Mouse (Mus musculus): Measurements from ENCODE around the gene Casc3.
"Not testable (repeated sequence)": the region's sequence is repeated elsewhere in the genome, so short reads cannot be mapped to it uniquely, and the experiment has no call there.

The Casc3 gene

DNA sequence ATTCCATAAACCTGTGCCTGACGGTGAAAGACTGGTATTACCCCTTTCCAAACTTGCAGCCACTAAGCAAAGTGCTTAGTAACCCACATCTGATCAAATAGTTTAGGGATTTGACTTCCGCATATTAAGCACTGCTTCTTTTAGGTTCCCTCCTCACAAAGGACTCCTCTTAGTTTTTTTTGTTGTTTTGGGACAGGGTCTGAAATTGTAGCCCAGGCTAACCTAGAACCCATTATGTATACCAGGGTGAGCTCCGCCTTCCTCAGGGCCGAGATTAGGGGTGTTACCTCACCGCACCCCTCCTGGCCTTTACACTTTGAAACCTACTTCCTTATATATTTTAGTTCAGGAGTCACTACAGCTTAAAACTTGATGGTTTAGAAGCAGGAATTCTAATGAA, 14.9 kb upstream of the Casc3 start:
- no peak for DNase-seq (ENCODE audit: low read depth, low spot score)

- no peak for DNase-seq (ENCODE audit: low read depth, low spot score)
Observed at GRCm38 (mm10) chr11:98790631-98791205, 14.0 kb upstream of the Casc3 start.

DNA sequence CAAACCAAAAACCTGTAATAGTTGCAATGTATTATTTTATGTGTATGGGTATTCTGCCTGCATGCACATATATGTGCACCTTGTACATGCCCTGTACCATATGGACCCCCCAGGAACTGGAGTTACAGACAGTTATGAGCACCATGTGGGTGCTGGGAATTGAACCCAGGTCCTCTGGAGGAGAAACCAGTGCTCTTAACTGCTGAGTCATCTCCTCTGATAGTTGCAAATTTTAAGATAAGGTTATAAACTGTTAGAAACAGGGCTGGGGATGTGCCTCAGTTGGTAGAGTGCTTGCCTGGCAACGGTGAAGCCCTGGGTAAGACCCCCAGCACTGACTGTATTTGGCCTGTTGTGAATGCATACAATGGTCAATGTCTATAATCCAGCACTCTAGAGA, 13.3 kb upstream of the Casc3 start:
- DNase-seq (ENCODE audit: low read depth, low spot score): no peak

GRCm38 (mm10) chr11:98792081-98792480, 12.6 kb upstream of the Casc3 start:
- DNase-seq (ENCODE audit: low read depth, low spot score): no peak

DNA sequence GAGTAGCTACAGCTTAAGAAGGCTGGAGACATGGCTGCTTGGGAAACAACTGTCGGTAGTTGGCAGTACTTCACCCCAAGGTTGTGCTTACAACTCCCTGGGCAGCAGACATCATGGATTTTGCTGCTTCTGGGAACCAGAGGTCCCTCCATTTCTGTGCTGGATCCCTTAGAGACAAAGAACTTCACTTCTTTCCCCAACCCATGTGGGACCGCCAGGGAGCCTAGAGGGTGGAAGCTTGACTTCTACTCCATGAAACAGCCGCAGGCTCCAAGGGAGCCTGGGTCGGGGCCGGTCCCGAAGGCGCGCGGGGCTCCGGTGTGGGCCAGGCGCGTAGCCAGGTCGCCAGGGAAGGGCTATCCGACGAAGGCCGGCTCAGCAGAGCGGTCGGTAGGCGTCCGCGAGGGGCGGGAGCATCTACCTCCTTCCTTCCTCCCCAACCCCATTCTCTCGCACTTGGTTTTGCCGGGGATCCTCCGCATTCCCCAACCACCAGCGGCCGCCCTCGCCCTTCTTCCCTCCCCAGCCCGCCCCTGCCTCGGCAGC, 10.2 kb upstream of the Casc3 start:
- peak; percentile 69 for DNase-seq (ENCODE audit: low read depth, low spot score)

DNA sequence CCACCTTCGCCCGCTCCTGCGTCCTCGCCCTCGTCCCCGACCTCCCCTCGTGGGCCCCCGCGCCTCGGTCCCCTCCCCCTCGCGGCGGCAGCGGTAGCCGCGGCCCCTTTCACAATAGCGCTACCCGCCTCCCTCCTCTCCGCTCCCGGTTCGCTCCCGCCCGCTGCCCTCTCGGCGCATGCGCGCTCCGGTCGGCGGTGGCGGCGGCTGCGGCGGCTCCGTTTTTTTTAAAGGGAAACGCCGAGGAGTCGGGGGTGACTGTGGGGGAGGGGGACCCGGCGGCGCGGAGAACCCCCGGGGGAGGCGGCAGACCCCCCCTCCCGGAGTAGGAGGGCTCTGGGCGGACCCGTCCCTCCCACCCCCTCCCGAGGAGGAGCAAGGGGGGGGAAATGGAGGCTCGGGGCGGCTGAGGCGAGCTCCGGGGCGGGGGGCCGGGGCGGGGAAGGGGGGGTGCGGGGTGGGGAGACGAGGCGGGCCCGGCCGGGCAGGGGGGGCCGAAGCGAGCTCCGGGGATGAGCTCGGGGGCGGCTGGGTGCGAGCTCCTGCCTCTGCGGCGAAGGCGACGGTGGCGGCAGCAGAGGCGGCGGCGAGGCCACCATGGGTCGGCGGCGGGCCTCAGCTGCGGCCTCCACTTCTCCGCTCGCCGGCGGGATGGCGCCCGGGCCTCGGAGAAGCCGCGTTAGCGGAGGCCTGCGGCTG, 9.5 kb upstream of the Casc3 start, which contains the start of gene Msl1:
Gene Msl1 (plus strand): TSS at position 502 of the 699 bp plus-strand sequence.
- DNase-seq (ENCODE audit: low read depth, low spot score): peak; percentile 89

GRCm38 (mm10) chr11:98795714-98796514, 8.8 kb upstream of the Casc3 start:
- DNase-seq (ENCODE audit: low read depth, low spot score): peak; percentile 31

DNA sequence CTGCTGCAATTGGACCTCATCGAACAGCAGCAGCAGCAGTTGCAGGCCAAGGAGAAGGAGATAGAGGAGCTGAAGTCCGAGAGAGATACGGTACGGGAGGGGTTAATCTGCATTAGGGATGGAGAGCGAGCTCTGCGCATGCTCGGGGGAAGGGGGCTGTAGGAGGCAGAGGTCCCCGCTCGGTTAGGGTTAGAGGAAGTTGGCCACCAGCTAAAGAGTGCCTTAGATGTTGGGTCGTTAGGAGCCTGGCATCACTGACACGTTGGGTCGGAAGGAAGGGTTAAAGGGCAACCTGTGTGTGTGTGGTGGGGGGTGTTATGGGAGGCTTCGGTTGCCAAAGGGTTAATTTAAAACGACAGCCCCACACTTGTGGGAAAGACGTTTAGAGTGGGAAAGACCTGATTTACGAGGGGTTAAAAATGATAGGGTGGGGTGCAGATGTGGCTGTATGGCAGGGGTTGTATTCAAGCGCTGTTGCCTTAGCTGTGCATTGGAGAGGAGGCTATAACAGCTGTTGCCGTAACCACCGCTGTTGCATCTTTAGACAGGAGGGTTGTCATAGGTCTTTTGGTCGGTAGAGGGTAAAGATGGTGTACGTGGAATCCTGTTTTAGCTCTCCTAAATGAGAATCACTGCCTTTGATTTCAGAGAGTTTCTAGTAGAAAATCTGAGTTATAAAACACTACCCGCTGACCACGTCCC, 8.0 kb upstream of the Casc3 start:
- peak; percentile 45 for DNase-seq (ENCODE audit: low read depth, low spot score)

DNA sequence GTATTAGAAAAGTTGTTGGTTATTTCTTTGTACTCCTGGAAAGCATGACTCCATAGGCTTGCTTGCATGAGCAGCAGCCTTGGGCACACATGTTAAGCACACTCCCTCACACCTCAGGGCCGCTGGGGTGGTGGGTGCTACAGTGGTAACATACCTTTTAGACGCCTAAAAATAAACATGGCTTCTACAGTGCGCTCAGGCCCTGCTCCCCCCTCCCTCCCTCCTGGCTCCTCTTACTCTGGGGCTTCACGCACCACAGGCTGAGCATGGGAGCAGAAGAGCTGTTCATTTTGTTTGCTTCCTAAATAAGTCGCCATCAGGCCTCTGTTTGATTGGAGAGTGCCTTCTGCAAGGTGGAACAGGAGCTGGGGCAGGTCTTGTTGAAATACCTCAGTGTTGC, 7.4 kb upstream of the Casc3 start:
- DNase-seq (ENCODE audit: low read depth, low spot score): no peak

- no peak for DNase-seq (ENCODE audit: low read depth, low spot score)
Observed at GRCm38 (mm10) chr11:98797909-98798308, 6.8 kb upstream of the Casc3 start.

- DNase-seq (ENCODE audit: low read depth, low spot score): no peak
Observed at GRCm38 (mm10) chr11:98808417-98808816, 3.7 kb downstream of the Casc3 start.

- peak; percentile 97 for DNase-seq (ENCODE audit: low read depth, low spot score)
Observed at GRCm38 (mm10) chr11:98809457-98810290, 5.0 kb downstream of the Casc3 start.

DNA sequence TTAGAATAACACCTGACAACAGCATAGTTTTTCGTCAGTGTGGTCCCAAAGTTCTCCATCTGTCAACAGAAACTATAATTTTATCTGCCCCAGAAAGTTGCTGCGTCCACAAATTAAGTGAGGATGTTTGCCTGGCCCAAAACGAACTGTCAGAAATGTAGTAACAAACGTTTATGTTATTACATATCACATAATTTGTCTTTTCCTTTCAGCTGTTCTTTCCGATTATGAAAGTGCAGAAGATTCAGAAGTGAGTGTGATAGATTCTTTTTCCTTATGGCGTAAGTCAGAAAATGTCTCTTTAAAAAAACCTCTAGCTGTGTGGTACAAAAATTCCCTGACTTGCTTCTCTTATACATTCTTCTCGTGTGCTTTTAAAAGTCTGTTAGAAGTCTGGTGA, 6.0 kb downstream of the Casc3 start:
- no peak for DNase-seq (ENCODE audit: low read depth, low spot score)

- DNase-seq (ENCODE audit: low read depth, low spot score): no peak
Observed at GRCm38 (mm10) chr11:98816706-98817239, 12.1 kb downstream of the Casc3 start.

DNA sequence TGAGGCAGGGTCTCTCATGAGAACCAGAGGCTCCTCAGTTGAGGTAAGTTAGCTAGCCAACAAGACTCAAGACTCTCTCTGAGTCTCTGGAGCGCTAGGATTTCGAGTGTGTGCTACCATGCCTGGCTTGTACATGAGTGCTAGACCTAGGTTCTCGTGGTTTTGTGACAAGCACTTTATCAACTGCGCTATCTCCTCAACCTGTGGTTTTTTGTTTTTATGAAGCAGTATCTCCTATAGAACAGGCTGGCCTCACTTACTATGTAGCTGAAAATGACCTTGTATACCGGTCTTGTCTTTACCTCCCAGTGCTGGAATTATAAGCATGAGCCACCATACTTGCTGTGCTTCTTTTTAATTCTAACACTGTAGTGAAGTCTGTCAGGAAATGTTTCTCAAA, 16.3 kb downstream of the Casc3 start:
- no peak for DNase-seq (ENCODE audit: low read depth, low spot score)

DNA sequence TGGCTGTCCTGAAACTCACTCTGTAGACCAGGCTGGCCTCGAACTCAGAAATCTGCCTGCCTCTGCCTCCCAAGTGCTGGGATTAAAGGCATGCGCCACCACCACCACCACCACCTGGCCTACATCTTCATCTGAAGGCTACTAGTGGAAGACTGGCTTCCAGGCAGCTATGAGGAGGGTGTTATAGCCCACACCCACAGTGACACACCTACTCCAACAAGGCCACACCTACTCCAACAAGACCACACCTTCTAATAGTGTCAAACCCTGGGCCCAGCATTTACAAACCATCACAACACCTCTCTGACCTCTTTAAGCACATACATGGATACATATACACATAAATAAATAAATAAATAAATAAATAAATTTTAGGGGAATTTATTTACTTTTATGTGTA, 21.4 kb downstream of the Casc3 start:
- not testable (repeated sequence) for DNase-seq (ENCODE audit: low read depth, low spot score)

DNA sequence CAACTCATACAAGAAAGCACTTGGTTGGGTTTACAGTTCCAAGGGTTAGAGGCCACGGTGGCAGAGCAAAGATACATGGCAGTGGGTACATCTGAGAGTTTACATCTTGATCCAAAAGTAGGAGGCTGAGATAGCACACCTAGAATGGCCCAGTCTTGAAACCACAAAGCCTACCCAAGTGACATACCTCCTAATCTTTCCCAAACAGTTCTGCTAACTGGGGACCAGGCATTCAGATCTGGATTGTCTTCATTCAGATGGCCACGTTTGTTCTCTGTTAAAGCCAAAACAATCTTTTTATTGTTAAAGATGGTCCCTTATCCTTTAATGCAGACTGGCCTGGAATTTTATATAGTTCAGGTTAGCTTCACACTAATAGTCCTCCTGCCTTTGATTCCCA, 23.2 kb downstream of the Casc3 start:
- no peak for DNase-seq (ENCODE audit: low read depth, low spot score)

DNA sequence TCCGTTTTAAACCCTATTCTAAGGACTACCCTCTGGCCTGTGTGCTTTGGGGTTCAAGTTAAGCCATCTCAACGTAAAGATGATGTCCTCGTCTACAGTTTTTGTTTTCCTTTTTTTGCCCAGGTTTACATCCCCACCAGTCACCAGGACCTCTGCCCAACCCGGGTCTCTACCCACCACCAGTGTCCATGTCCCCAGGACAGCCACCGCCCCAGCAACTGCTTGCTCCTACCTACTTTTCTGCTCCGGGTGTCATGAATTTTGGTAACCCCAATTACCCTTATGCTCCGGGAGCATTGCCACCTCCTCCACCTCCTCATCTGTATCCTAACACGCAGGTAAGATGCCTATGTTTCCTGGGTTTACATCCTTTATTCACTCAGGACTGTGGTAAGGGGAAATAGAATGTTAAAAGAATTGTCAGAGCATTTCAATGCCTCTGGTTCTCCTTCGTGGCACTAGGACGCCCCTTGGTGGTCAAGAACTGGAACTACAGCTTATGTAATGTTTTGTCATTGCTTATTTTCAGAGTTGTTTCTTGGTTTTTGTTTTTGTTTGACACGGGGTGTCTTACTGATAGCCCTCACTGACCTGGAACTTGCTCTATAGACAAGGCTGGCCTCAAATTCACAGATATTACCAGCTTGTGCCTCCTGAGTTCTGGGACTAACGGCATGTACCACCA, 24.5 kb downstream of the Casc3 start:
- DNase-seq (ENCODE audit: low read depth, low spot score): peak; percentile 56

GRCm38 (mm10) chr11:98829875-98830274, 25.2 kb downstream of the Casc3 start:
- no peak for DNase-seq (ENCODE audit: low read depth, low spot score)

GRCm38 (mm10) chr11:98835296-98835695, 30.6 kb downstream of the Casc3 start:
- no peak for DNase-seq (ENCODE audit: low read depth, low spot score)

All from skeletal muscle tissue, adult 2 months (tissue).